Mouse (Mus musculus): ENCODE data around the gene Rpl27. TPM values are rescaled to one million over a fixed set of nuclear protein-coding genes. Genes with fewer than 3 reads are reported as not detected.

Gene Rpl27
- 88.8 and 644 TPM in 2 replicates for polyA plus RNA-seq (2012; ENCODE audit: low replicate concordance)

GRCm38 (mm10) chr11:101442127-101442693 is at the start of gene Rpl27:
Gene Rpl27 (plus strand): TSS chr11:101442298.

GRCm38 (mm10) chr11:101417101-101417855 is 24.8 kb upstream of the Rpl27 start, which contains the start of gene Aarsd1:
Gene Aarsd1 (minus strand): TSS chr11:101417615.

GRCm38 (mm10) chr11:101424105-101424851 is 17.8 kb upstream of the Rpl27 start, which contains the start of gene Gm27029:
Gene Gm27029 (minus strand): TSS chr11:101424796.

GRCm38 (mm10) chr11:101424925-101425813 is 16.9 kb upstream of the Rpl27 start, which contains the start of the genes Rundc1 and Ptges3l:
Gene Rundc1 (plus strand): TSS chr11:101425085.
Gene Ptges3l (minus strand): TSS chr11:101425333.

GRCm38 (mm10) chr11:101448274-101448746 is 6.2 kb downstream of the Rpl27 start, which contains the start of gene Ifi35:
Gene Ifi35 (plus strand): TSS chr11:101448407.

GRCm38 (mm10) chr11:101464211-101465100 is 22.4 kb downstream of the Rpl27 start, which contains the start of gene Rnd2:
Gene Rnd2 (plus strand): TSS chr11:101464999.

GRCm38 (mm10) chr11:101465869-101466551 is 23.9 kb downstream of the Rpl27 start, which contains the start of gene Vat1:
Gene Vat1 (minus strand): TSS chr11:101466230.

Other genes with a start within 250 kb of the Rpl27 start
- 7.0 and 17.6 TPM in 2 replicates for gene Ezh1, start 215.8 kb upstream of the Rpl27 start, polyA plus RNA-seq (2012; ENCODE audit: low replicate concordance)
- gene Ramp2, start 196.3 kb upstream of the Rpl27 start, polyA plus RNA-seq (2012; ENCODE audit: low replicate concordance): 0.96 and 3.7 TPM in 2 replicates
- 96.8 and 109 TPM in 2 replicates for gene Vps25, start 188.6 kb upstream of the Rpl27 start, polyA plus RNA-seq (2012; ENCODE audit: low replicate concordance)
- gene Wnk4, start 181.7 kb upstream of the Rpl27 start, polyA plus RNA-seq (2012; ENCODE audit: low replicate concordance): 0.94 and 2.2 TPM in 2 replicates
- 0.11 TPM in 1 of 2 replicates, not detected in the other for gene Cntd1, start 163.3 kb upstream of the Rpl27 start, polyA plus RNA-seq (2012; ENCODE audit: low replicate concordance)
- 3.3 and 26.9 TPM in 2 replicates for gene Coa3, start 163.2 kb upstream of the Rpl27 start, polyA plus RNA-seq (2012; ENCODE audit: low replicate concordance)
- 108 and 173 TPM in 2 replicates for gene Becn1, start 140.0 kb upstream of the Rpl27 start, polyA plus RNA-seq (2012; ENCODE audit: low replicate concordance)
- gene Psme3, start 126.1 kb upstream of the Rpl27 start, polyA plus RNA-seq (2012; ENCODE audit: low replicate concordance): 39.0 and 47.2 TPM in 2 replicates
- gene Aoc2, start 117.2 kb upstream of the Rpl27 start, polyA plus RNA-seq (2012; ENCODE audit: low replicate concordance): 7.3 and 9.0 TPM in 2 replicates
- 0.10 and 0.11 TPM in 2 replicates for gene Aoc3, start 111.7 kb upstream of the Rpl27 start, polyA plus RNA-seq (2012; ENCODE audit: low replicate concordance)
- gene G6pc, start 74.7 kb upstream of the Rpl27 start, polyA plus RNA-seq (2012; ENCODE audit: low replicate concordance): not detected in 2 replicates
- gene Aarsd1, start 24.7 kb upstream of the Rpl27 start, polyA plus RNA-seq (2012; ENCODE audit: low replicate concordance): 23.1 and 23.2 TPM in 2 replicates
- gene Gm27029, start 17.5 kb upstream of the Rpl27 start, polyA plus RNA-seq (2012; ENCODE audit: low replicate concordance): 0.30 and 2.2 TPM in 2 replicates
- gene Rundc1, start 17.2 kb upstream of the Rpl27 start, polyA plus RNA-seq (2012; ENCODE audit: low replicate concordance): 9.5 and 10.3 TPM in 2 replicates
- 1.2 and 4.5 TPM in 2 replicates for gene Ptges3l, start 17.0 kb upstream of the Rpl27 start, polyA plus RNA-seq (2012; ENCODE audit: low replicate concordance)
- gene Ifi35, start 6.1 kb downstream of the Rpl27 start, polyA plus RNA-seq (2012; ENCODE audit: low replicate concordance): 53.8 and 61.8 TPM in 2 replicates
- gene Rnd2, start 22.7 kb downstream of the Rpl27 start, polyA plus RNA-seq (2012; ENCODE audit: low replicate concordance): 0.97 and 1.5 TPM in 2 replicates
- gene Vat1, start 23.9 kb downstream of the Rpl27 start, polyA plus RNA-seq (2012; ENCODE audit: low replicate concordance): 40.0 and 79.5 TPM in 2 replicates
- 0.47 and 4.7 TPM in 2 replicates for gene Brca1, start 109.7 kb downstream of the Rpl27 start, polyA plus RNA-seq (2012; ENCODE audit: low replicate concordance)
- gene Nbr1, start 109.9 kb downstream of the Rpl27 start, polyA plus RNA-seq (2012; ENCODE audit: low replicate concordance): 70.1 and 109 TPM in 2 replicates
- gene Tmem106a, start 139.9 kb downstream of the Rpl27 start, polyA plus RNA-seq (2012; ENCODE audit: low replicate concordance): 5.0 and 16.6 TPM in 2 replicates
- not detected in 2 replicates for gene Gm11634, start 157.0 kb downstream of the Rpl27 start, polyA plus RNA-seq (2012; ENCODE audit: low replicate concordance)
- 13.2 and 18.2 TPM in 2 replicates for gene Rdm1, start 184.9 kb downstream of the Rpl27 start, polyA plus RNA-seq (2012; ENCODE audit: low replicate concordance)
- 11.1 and 18.4 TPM in 2 replicates for gene Arl4d, start 223.2 kb downstream of the Rpl27 start, polyA plus RNA-seq (2012; ENCODE audit: low replicate concordance)

Measured in hematopoietic multipotent progenitor cell, adult 10-12 weeks (in vitro differentiated cells).